Mouse (Mus musculus) adrenal gland, adult 2 months (tissue): ENCODE results near the gene Paqr6. TPM values are rescaled to one million over a fixed set of nuclear protein-coding genes. Genes with fewer than 3 reads are reported as not detected.

Source experiments
- DNase-seq: peaks from one replicate; pipeline ENCODE4 v3.0.0; 2021
- long read RNA-seq: library from polyadenylated mRNA; stranded (forward); transcript quantifications from one replicate; pipeline ENCODE4 v2.0.0, GENCODE M21; 2021
- polyA plus RNA-seq: library from polyadenylated mRNA; depleted of rRNA; stranded (reverse); fragments of >200 nt; gene quantifications from 2 replicates; pipeline ENCODE4 v1.2.3, GENCODE M21; 2012; rRNA removed
- total RNA-seq, 2 experiments: library from RNA; stranded (reverse); gene quantifications; 2 replicates each; pipeline ENCODE4 v1.2.3; 2021

Paqr6 gene
- total RNA-seq, result 1 to 10 TPM; 1.1 to 4.7 TPM
- 13.5 and 20.0 TPM in 2 replicates for polyA plus RNA-seq
- long read RNA-seq, partial matches to known transcripts, result 0 of 5 reads
- long read RNA-seq, other reads (novel, unspliced or antisense), result 4 of 5 reads

DNA sequence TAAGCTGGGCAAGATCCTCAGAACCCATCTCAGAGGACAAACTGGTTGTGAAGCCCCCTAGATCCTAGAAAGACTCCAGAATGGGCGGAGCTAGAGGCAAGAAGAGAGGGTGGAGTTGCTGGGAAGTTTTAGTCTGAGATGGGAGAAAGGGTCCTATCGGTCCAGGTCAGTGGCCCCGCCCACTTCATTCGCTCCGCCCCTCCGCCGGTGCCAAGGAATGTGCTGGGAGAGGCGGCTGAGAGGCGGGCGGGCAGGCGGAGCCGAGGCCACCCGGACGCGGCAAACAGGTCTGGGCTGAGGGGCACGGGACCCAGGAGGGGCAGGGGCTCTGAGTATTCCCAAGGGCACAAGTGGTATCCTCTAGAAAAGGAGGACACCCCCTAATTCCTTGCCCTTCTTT lies at the start of gene Paqr6:
TSS of gene Paqr6 (plus strand) at position 248 of the 400 bp plus-strand sequence.
- peak; percentile 66 for DNase-seq

DNA sequence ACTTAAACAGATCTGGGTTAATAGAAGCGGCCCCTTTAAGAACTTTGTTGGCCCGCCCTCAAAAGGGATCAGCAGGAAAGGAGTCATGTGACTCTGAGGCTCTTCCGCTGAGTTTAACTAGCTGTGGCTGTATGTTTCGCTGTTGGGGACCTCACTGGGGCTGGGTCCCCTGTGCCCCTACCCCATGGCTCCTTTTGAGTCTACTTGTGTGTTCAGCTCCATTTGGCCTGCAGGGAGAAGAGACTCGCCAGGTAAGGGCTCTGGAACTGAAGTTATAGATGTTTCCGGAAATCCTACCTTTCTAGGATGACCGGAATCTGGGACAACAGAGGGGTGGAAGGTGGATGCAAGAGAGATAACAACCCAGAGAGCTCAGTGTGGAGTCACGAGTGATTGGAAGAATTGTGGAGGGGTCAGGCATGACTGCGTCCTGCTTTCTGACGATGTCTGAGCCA lies 39.4 kb upstream of the Paqr6 start, which contains the start of gene Glmp:
TSS of gene Glmp (plus strand) at position 73 of the 455 bp plus-strand sequence.
- DNase-seq, result peak; percentile 70

DNA sequence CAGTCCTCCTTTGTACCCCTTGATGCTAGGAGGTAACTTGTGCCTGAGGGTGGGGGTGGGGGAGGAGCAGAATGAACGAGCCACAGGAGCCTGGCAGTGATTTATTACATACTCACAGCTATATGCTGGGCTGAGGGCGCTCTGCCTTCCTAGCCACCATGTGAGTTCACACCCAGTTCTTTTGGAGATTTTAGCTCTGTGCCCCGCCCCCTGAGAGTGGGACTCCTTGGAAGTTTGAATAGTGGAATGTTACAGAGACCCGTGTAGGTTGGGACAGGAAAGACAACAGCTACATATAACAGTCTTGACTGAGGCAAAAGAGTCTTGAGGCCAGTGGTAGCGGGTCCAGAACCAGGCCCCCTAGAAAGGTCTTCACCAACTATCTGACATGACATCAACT lies 35.4 kb upstream of the Paqr6 start:
- DNase-seq, result no peak

DNA sequence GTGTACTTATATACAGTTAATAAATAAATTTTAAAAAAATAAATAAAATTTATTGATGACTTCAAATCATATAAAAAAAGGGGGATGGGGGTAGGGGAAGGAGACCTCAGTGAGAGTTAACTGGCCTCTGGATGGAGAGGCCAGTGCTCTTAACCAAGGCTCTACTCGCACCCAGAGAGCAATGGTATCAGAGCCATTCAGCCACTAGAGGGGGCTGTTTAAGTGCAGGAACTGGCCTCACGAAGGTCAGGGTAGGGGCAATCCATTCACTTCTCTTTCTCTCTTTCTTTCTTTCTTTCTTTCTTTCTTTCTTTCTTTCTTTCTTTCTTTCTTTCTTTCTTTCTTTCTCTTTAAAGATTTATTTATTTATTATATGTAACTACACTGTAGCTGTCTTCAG lies 33.1 kb upstream of the Paqr6 start:
- peak; percentile 60 for DNase-seq

DNA sequence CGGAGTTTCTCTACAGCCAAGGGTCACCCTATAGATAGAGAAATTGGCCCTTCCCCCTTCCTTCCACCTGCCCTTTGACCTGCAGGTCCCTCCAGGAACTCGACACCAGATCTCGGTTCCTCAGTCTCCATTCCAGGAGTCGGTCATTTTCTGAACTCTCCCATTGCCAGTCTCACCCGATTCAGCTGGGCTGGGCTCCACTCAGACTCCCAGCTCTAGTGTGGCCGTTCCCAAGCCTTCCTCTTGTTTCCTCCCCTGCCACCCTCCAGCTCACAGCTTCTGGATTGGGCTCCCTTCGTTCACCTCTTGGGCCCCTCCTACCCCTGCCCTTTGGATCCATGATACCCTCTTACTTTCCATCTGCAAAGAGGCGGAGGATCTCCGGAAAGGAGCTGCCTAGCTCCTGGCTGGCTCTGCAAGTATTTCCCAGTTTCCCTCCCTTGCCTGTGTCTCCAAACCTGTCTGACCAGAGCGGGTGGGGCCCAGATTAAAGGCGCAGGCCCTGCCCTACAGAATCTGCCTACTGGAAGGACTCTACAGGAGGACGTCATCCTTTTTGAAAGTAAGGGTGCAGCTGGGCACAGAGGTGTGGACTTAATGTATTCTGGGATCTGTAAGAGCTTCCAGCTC lies 30.2 kb upstream of the Paqr6 start:
- DNase-seq, result no peak

DNA sequence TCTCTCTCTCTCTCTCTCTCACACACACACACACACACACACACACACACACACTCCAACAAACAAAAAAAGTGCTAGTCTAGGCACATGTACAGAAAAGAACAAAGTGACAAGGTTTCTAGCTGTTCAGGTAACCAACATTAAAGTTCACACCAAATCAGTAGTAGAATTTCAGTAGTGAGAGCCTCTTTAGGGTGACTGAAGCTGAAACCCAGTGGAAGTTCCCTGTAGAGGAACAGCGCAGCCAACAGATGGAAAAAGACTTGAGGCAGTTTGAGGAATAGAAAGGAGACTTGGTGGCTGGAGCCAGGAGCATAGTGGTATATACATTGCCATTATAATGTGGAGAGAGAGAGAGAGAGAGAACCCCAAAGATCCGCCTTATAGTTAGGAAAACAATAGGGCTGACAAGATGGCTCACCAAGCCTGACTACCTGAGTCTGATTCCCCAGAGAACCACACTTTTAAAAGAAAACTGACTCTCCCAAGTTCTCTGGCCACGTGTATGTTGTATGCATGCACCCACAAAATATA lies 29.4 kb upstream of the Paqr6 start:
- DNase-seq, result no peak

DNA sequence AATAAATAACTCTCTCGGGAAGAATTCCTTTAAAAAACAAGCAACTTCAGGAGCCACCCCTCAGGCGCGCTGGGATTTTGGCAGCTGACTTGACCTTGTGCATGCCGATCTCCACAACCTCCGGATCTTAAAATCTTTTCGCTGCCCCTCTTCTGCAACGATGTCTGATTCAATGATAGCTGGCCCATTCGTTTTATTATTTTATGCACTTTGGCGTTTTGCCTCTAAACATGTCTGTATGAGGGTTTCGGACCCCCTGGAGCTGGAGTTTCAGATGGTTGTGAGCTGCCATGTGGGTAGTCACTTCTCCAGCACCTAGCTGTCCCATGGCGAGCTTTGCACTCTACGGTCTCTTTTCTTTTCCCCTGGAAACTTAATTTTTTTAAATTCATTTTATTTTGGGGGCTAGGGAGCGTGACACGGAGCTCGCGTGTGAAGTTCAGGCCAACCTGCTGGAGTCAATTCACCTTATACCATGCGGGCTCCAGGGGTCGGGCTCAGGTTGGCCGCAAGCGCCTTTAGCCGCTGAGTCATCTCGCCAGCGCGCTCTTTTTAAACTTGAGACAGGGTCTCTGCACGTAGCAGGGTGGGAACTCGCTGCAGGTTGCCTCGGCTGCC lies 28.8 kb upstream of the Paqr6 start:
- no peak for DNase-seq

DNA sequence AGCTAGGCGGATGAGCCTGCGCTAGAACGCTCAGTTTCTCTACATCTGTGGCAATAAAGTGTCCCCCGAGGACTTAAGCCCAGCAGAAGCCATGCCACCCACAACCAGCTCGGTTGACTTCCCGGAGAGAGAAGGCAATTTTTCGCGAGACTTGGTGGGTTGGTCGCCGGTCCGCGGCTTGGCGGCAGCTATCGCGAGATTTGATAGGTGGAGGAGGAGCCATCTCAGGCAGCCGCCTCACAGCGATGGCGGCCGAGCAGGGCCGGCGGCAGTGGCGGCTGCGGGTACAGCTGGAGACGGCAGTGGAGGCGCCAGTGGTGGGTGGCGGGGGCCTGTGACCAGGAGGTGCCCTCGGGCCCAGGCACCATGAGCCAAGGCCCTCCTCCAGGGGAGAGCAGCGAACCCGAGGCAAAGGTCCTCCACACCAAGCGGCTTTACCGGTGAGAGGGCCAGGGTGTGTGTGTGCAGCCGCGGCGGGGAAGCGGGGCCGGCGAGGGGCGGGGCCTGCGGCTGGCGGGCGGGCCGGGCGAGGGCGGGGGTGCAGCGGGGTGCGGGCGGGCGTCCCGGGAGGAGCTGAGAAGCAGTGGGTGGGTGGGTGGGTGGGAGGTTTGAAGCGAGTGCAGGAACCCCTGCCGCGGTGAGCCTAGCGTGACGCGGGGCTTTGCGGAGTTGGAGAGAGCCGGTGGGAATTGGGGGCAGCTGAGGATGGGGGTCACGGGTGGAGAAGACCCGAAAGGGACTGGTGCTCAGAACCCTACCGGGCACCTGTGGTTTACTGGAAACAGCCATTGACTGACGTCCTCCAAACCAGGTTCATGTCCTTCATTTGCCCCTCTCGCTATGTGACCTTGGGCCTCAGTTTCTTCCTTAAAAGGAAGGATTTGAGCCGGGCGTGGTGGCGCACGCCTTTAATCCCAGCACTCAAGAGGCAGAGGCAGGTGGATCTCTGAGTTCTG lies 28.0 kb upstream of the Paqr6 start, which contains the start of the genes Tmem79 and Smg5:
TSS of gene Tmem79 (minus strand) at position 91 of the 956 bp plus-strand sequence.
TSS of gene Smg5 (plus strand) at position 203 of the 956 bp plus-strand sequence.
- DNase-seq, result peak; percentile 97

DNA sequence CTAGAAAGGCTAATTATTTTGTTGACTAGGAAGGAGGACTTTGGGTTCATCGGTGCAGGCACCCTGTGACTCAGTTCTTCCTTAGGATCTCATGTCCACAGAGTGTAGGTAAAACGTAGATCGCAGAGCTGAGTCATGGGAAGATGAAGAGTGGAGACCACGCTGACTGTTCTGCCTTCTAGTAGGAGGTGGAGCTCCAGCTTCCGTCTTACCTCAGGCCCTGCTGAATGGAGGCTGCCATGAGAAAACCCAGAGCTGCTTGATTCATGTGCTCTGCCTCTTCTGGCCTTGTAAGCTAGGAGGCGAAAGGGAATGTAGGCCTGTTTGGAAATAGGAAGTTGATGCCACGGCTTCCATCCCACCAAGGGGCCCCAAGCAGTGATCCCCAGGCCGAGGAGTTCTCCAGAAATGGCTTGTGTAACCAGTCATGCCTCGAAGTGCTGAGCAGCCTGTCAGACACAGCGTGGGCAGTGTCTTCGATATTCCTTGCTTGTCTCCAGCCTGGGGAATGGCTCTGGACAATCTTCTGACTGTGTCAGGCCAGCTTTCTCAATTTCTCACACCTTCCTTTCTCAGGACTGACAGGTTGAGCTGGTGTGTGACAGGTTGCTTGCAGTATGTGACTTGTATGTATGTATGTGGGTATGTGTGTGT lies 26.9 kb upstream of the Paqr6 start:
- DNase-seq, result peak; percentile 28

DNA sequence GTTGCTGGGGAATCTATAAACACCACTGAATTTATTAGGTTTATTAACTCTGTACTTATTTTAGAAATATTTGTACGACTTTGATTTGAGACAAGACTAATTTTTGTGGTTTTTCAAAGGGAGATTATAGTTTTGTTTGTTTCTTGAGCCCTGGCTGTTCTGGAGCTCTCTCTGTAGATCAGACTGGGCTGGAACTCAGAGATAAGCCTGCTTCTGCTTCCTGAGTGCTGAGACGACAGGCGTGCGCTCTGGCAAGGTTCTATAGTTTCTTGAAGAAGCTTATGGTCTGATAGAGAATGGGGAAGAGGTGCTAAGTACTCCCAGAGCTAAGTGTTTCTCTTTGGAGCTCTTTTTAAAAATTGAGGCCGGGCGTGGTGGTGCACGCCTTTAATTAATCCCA lies 26.1 kb upstream of the Paqr6 start:
- no peak for DNase-seq

DNA sequence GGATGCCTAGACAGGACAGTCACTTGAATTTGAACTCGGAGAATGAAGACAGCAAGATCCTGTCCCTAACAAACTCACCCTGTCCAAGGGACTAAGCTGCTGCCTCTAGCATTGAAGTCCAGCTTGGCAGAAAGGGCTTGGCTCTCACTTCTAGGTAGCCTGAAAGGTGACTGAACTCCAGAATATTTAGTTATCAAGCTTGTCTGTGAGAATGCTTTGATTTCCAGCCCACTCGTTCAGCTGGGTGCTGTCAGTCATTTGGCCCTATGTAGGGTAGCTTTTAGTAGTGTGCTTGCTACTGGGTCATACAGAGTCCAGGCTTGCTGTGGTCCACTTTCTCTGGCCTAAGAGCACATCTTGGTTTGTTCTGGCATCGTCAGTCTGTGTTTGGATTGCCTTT lies 25.4 kb upstream of the Paqr6 start:
- DNase-seq, result no peak

DNA sequence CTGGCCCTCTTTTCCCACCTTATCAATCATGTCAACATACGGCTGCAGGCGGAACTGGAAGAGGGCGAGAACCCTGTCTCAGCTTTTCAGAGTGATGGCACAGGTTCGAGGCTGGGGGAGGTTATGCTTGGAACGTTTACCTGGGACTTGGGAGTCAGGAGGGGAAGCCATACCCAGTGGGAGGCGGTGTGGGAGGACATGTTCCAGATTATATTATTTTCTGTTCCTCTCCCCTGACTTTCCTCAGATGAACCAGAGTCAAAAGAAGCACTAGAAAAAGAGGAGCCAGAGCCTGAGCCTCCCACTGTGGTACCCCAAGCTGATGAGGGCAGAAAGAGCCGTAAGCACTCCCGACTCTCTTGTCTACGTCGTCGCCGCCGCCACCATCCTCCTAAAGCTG lies 13.7 kb upstream of the Paqr6 start:
- DNase-seq, result no peak

DNA sequence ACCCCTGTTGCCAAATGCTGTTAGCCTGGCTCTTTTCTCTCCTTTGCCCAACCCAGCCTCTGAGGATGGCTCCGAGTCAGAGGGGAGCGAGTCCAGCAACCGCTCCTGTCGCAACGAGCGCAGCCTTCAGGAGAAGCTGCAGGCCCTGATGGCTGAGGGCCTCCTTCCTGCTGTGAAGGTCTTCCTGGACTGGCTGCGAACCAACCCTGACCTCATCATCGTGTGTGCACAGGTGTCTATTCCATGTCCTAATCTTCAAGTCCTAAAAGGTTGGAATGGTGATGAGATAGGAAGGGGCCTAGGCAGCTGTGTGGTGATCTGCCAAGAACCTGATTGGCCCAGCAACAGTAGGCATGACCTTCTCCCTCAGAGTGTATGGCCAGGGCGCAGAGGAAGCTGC lies 11.5 kb upstream of the Paqr6 start:
- DNase-seq, result no peak

DNA sequence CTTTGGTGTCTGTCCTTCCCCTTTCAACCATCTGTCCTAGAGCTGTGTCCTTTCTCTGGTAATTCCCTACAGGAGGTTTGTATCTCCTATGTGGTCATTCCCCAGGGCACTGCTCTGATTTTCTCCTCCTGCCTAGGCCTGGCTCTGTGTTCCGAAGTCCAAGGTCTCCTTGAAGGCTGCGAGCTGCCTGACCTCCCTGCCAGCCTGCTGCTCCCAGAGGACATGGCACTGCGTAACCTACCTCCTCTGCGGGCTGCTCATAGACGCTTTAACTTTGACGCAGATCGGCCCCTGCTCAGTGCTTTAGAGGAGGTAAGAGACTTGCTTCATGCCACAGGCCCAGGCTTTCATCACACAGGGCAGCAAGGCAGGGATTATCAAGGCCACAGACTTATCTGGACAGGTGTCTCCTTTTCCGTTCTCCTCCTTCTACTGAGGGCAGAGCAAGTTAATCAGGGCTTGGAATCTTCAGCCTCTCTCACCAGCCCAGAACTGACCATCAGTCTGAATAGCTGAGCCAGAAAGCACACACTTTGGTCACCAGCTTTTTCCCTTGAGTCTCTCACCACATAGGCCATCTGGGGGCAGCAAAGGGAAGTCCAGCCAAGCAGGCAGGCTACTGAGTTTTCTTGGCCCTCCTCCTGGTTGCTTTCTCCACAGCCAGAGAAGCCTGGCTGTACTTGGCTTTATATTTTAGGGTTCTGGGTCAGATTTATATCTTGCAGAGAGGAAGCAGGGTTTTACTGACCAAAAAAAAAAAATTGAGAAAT lies 9.8 kb upstream of the Paqr6 start:
- DNase-seq, result peak; percentile 76

DNA sequence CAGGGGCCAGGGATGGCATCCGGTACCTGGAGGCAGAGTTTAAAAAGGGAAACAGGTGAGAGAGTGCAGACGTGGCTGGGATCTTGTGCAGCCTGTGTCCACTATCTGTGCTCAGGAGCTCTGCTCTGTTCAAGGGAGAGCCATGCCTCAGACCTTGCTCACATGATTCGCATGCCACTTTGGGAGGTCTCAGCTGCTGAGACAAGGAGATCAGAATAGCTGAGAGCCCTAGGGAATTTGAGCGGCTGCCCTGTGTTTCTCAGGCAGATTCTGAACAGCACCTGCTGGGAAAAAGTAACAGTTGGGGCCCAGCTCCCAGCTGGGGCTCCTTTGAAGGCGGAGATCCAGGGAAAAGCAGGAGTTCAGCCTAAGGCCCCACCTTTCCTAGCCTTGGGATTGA lies 4.8 kb upstream of the Paqr6 start:
- DNase-seq, result no peak

DNA sequence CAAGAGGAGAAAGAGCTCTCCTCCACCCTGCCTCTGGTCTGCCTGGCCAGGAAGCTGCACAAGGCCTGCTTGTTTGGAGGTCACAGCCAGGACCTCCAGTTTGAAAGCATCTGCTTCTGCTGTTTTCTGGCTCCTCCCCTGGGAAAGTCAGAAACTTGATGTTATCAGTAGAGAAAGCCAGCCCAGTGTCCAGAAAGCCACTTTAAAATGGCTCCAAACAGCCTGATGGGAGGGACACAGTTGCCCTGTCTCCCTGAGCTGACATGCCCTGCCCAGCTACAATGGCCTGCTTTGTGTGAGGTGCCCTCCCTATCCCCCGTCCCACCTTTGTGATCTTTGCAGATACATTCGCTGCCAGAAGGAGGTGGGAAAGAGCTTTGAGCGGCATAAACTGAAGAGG lies 4.4 kb upstream of the Paqr6 start:
- DNase-seq, result no peak

DNA sequence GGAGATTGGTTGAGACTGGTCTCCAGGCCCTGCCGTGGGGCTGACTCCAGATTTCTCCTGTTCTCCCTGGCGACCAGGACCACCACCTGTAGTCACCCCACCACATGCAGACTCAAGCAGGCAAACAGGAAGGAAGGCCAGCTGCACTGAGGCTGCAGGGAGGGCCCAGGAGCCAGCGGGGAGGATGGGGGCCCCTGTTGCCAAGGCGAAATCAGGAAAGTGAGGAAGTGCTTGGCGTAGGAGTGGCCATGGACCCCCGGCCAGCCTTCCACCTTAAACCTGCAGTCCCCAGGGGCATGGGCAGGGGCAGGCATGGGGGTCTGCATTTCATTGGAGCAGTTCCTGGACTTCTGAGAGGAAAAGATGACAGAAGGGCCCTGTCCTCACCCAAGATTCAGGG lies 3.3 kb upstream of the Paqr6 start:
- no peak for DNase-seq

DNA sequence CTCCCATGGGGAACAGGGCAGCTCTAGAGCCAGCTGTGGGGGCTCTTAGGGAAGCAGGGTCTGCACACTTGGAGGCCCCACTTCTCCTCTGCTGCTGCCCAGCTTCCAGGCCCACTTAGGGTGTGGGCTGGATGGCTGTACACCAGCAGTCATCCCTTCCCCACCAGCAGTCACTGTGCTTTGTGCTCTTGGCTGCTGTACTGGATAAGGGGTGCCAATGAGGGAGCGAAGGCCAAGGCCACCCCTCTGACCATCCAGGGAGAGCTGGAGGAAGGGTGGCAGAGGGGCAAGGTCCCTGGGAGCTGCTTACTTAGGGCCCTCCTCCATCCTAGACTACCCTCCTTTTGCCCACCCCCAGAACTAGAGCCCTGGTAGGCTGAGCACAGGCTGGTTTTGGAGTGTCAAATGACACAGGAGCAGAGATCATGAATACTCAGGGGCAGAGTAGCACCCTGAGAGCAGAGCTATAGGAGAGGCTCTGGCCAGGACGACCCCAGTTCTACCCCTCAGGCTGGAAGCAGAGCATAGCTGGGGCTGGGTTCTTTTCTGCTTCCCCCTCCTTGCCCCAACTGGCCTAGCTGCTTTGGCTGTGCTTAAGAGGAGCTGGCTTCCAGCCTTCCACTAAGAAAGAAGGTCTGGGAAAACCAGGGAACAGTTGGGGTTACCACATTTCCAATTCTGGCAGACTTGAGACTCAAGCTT lies 2.6 kb upstream of the Paqr6 start:
- no peak for DNase-seq

DNA sequence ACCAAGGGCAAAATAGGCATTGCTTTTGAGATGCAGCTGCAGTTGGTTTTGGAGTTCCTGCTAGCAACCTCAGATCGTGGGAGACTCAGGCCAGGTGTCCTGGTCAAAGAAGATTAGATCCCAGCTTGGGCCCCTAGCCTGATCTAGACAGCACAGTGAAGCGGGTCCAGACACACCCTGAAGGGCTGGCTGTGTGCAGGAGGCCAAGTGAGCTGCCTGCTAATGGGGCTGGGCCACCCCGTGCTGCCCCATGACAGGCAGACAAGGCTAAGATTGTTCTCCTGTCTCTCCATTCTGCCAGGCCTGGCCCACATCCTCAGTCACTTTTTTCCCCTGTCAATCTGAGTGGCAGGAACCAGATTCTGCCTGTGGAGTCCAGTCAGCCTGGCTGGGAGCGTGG lies 684 bp upstream of the Paqr6 start:
- no peak for DNase-seq

DNA sequence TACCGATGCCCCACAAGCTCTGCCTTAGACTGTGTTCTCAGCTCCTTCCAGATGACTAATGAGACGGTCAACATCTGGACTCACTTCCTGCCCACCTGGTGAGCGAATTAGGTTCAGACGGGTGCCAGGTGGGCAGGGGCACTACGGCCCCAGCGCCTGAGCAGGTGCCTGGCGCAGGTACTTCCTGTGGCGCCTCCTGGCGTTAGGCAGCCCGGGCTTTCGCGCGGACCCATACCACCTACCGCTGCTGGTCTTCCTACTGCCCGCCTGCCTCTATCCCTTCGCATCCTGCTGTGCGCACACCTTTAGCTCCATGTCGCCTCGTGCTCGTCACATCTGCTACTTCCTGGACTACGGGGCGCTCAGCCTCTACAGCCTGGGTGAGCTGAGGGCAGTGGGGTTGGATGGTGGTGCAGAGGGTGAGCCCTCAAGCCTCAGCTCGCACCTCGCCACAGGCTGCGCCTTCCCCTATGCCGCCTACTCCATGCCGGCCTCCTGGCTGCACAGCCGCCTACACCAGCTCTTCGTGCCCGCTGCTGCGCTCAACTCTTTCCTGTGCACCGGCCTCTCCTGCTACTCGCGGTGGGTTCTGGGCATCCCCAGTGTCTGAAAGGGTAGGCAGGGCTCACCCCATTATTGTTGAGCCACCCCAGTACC lies 1.4 kb downstream of the Paqr6 start:
- no peak for DNase-seq
